Mouse (Mus musculus) fibroblast of lung, adult 2 months (primary cell): Measurements from ENCODE around the gene Hspa12b.
"Not testable (repeated sequence)": the region's sequence is repeated elsewhere in the genome, so short reads cannot be mapped to it uniquely, and the experiment has no call there.

Source experiments
- DNase-seq: peaks from one replicate; pipeline ENCODE4 v3.0.0-alpha.2; 2011; ENCODE audit warnings: low read depth

Hspa12b gene

GRCm38 (mm10) chr2:131127161-131127730 lies at the start of gene Hspa12b:
TSS of gene Hspa12b (plus strand) at chr2:131127280.
- no peak for DNase-seq

GRCm38 (mm10) chr2:131080507-131080906 lies 46.6 kb upstream of the Hspa12b start:
- no peak for DNase-seq

- DNase-seq = no peak
Measured at GRCm38 (mm10) chr2:131084206-131084605, 42.9 kb upstream of the Hspa12b start.

GRCm38 (mm10) chr2:131086667-131087390 lies 40.3 kb upstream of the Hspa12b start, which contains the start of gene Siglec1:
TSS of gene Siglec1 (minus strand) at chr2:131086765.
- DNase-seq = no peak

GRCm38 (mm10) chr2:131088581-131088980 lies 38.5 kb upstream of the Hspa12b start:
- no peak for DNase-seq

GRCm38 (mm10) chr2:131089634-131090033 lies 37.4 kb upstream of the Hspa12b start:
- DNase-seq = no peak

GRCm38 (mm10) chr2:131090852-131091251 lies 36.2 kb upstream of the Hspa12b start:
- no peak for DNase-seq

- DNase-seq = no peak
Measured at GRCm38 (mm10) chr2:131093577-131093976, 33.5 kb upstream of the Hspa12b start.

- DNase-seq = peak; percentile 37
Measured at GRCm38 (mm10) chr2:131094823-131095222, 32.3 kb upstream of the Hspa12b start.

GRCm38 (mm10) chr2:131096101-131096795 lies 30.8 kb upstream of the Hspa12b start:
- peak; percentile 40 for DNase-seq

GRCm38 (mm10) chr2:131097087-131097486 lies 30.0 kb upstream of the Hspa12b start:
- no peak for DNase-seq

- no peak for DNase-seq
Measured at GRCm38 (mm10) chr2:131101530-131101929, 25.6 kb upstream of the Hspa12b start.

GRCm38 (mm10) chr2:131104021-131104420 lies 23.1 kb upstream of the Hspa12b start:
- no peak for DNase-seq

GRCm38 (mm10) chr2:131105061-131105460 lies 22.0 kb upstream of the Hspa12b start:
- DNase-seq = not testable (repeated sequence)

- no peak for DNase-seq
Measured at GRCm38 (mm10) chr2:131105989-131106388, 21.1 kb upstream of the Hspa12b start.

- no peak for DNase-seq
Measured at GRCm38 (mm10) chr2:131118968-131119574, 8.0 kb upstream of the Hspa12b start.

- DNase-seq = no peak
Measured at GRCm38 (mm10) chr2:131124166-131124565, 2.9 kb upstream of the Hspa12b start.

- no peak for DNase-seq
Measured at GRCm38 (mm10) chr2:131125157-131125963, 1.7 kb upstream of the Hspa12b start.

GRCm38 (mm10) chr2:131125964-131126815 lies 890 bp upstream of the Hspa12b start:
- DNase-seq = no peak

- DNase-seq = no peak
Measured at GRCm38 (mm10) chr2:131128211-131128610, 1.1 kb downstream of the Hspa12b start.
